Mouse (Mus musculus) cerebellum, adult 2 months (tissue): ENCODE measurements around the gene Ampd1. TPM values are rescaled to one million over a fixed set of nuclear protein-coding genes. Genes with fewer than 3 reads are reported as not detected.

Experiments
- DNase-seq, 2 experiments: peaks; one replicate each; pipeline ENCODE4 v3.0.0; 2021
- H3K27ac ChIP-seq: fragments of 200-500 bp; 2 replicates; pipeline ENCODE4 v1.5.1; 2012; ENCODE audit warnings: low read length, control low read depth, inconsistent platforms; ENCODE audit not compliant: insufficient read depth
- H3K27me3 ChIP-seq: fragments of 200-500 bp; 2 replicates; pipeline ENCODE4 v1.6.1; 2012; ENCODE audit warnings: inconsistent platforms, mild to moderate bottlenecking, low read length, moderate library complexity; ENCODE audit not compliant: control insufficient read depth, insufficient read depth
- H3K4me1 ChIP-seq: fragments of 200-500 bp; 2 replicates; pipeline ENCODE4 v1.6.1; 2011; ENCODE audit warnings: low read length; ENCODE audit not compliant: control insufficient read depth, insufficient read depth
- H3K4me3 ChIP-seq: fragments of 200-500 bp; replicated peaks from 2 replicates; pipeline ENCODE3; 2011; ENCODE audit warnings: mild to moderate bottlenecking, low read depth, low read length, control low read depth; ENCODE audit not compliant: insufficient read depth
- CTCF ChIP-seq: fragments of 200-500 bp; IDR thresholded peaks from 2 replicates; pipeline ENCODE4 v1.5.1; 2011; ENCODE audit warnings: low read depth, mild to moderate bottlenecking, control low read depth, low read length, moderate library complexity, borderline replicate concordance; ENCODE audit not compliant: insufficient read depth
- POLR2A ChIP-seq: fragments of 200-500 bp; IDR thresholded peaks from 2 replicates; pipeline ENCODE4 v1.6.1; 2011; ENCODE audit warnings: low read length, control low read depth, borderline replicate concordance; ENCODE audit not compliant: insufficient read depth
- WGBS: fragments of 180-500 bp; shearing (Covaris S2); methylation state at CpG from one replicate; pipeline ENCODE4 v1.1.7; 2018; 5-methylcytosine and 5-hydroxymethylcytosine counted together
- polyA plus RNA-seq: library from polyadenylated mRNA; depleted of rRNA; stranded (reverse); fragments of >200 nt; gene quantifications from 2 replicates; pipeline ENCODE4 v1.2.3, GENCODE M21; 2012; rRNA removed

The Ampd1 gene
- polyA plus RNA-seq, result not detected in 2 replicates

- TF ChIP-seq CTCF, result no peak
- no peak for TF ChIP-seq POLR2A
- WGBS, result 67% methylated on average over 5 of the region's 5 CpGs
- no peak within 1 kb of the TSS for H3K27ac ChIP-seq
- no peaks in the 10 kb centered on the region for H3K4me1 ChIP-seq
- H3K27me3 ChIP-seq, result no peaks in the 10 kb centered on the region
- no peak for DNase-seq
- H3K4me3 ChIP-seq, result no peak within 1 kb of the TSS
Observed at GRCm38 (mm10) chr3:103073771-103074170, at the start of gene Ampd1. Gene Ampd1, plus strand, starts transcription at chr3:103074014.

- no peaks in the 10 kb centered on the region for H3K27me3 ChIP-seq
- no peak for DNase-seq
- no peak overlapping the region for H3K27ac ChIP-seq
- WGBS, result 88% methylated on average over 1 of the region's 1 CpGs
- H3K4me1 ChIP-seq, result no peaks in the 10 kb centered on the region; the same call in 1 of the 2 replicates
- TF ChIP-seq POLR2A (no peak), CTCF (no peak)
- no peak overlapping the region for H3K4me3 ChIP-seq
Observed at GRCm38 (mm10) chr3:103026174-103026573, 47.6 kb upstream of the Ampd1 start.

- Histone ChIP-seq H3K27me3 (no peaks in the 10 kb centered on the region), H3K4me1 (no peaks in the 10 kb centered on the region), H3K27ac (no peak overlapping the region), H3K4me3 (no peak overlapping the region)
- no peak for DNase-seq
- 92% methylated on average over 6 of the region's 6 CpGs for WGBS
- TF ChIP-seq POLR2A (no peak), CTCF (no peak)
Observed at GRCm38 (mm10) chr3:103040285-103040684, 33.5 kb upstream of the Ampd1 start.

- H3K4me1 ChIP-seq, result no peaks in the 10 kb centered on the region
- TF ChIP-seq CTCF, result no peak
- TF ChIP-seq POLR2A, result no peak
- H3K27me3 ChIP-seq, result no peaks in the 10 kb centered on the region
- no peak for DNase-seq
- no peak overlapping the region for H3K27ac ChIP-seq
- 89% methylated on average over 1 of the region's 1 CpGs for whole genome bisulfite sequencing
- H3K4me3 ChIP-seq, result no peak overlapping the region
Observed at GRCm38 (mm10) chr3:103040861-103041379, 32.9 kb upstream of the Ampd1 start.

GRCm38 (mm10) chr3:103056016-103056595 is 17.7 kb upstream of the Ampd1 start:
- WGBS, result 89% methylated on average over 5 of the region's 5 CpGs
- TF ChIP-seq CTCF (no peak), POLR2A (no peak)
- DNase-seq, result no peak

GRCm38 (mm10) chr3:103057752-103058151 is 16.1 kb upstream of the Ampd1 start:
- H3K4me1 ChIP-seq, result 0 out of 2 replicates have a peak, but pooled peaks cover 2% of the 10 kb centered on the region
- no peaks in the 10 kb centered on the region for H3K27me3 ChIP-seq
- no peak for TF ChIP-seq CTCF
- TF ChIP-seq POLR2A, result no peak
- DNase-seq, result no peak
- WGBS, result 4% methylated on average over 10 of the region's 10 CpGs
- H3K4me3 ChIP-seq, result peak overlapping the region; percentile 78
- no peak overlapping the region for H3K27ac ChIP-seq

More at GRCm38 (mm10) chr3:103056016-103056595, 17.7 kb upstream of the Ampd1 start:
- Histone ChIP-seq H3K27ac (no peak overlapping the region), H3K27me3 (no peaks in the 10 kb centered on the region), H3K4me1 (0 out of 2 replicates have a peak, but pooled peaks cover 2% of the 10 kb centered on the region), H3K4me3 (no peak overlapping the region)

GRCm38 (mm10) chr3:103058207-103059157 is 15.3 kb upstream of the Ampd1 start, which contains the start of gene Nras:
Gene Nras, plus strand, starts transcription at chr3:103058285.
- H3K4me1 ChIP-seq, result 0 out of 2 replicates have a peak, but pooled peaks cover 2% of the 10 kb centered on the region
- H3K27me3 ChIP-seq, result no peaks in the 10 kb centered on the region
- DNase-seq, result peak; percentile 86 to 87
- TF ChIP-seq POLR2A (peak; percentile 42; the same call in 1 of the 2 replicates), CTCF (no peak)
- 0 out of 2 replicates have a peak within 1 kb of the TSS, but pooled peaks have one; percentile 29 for H3K27ac ChIP-seq
- WGBS, result 2% methylated on average over 46 of the region's 46 CpGs
- H3K4me3 ChIP-seq, result peak within 1 kb of the TSS; percentile 78
